Mouse (Mus musculus): Measurements from ENCODE around the gene Plxnb3. TPM values are rescaled to one million over a fixed set of nuclear protein-coding genes. Genes with fewer than 3 reads are reported as not detected.

Gene Plxnb3
- polyA plus RNA-seq, 2 experiments, result 0.14 to 0.26 TPM

DNA sequence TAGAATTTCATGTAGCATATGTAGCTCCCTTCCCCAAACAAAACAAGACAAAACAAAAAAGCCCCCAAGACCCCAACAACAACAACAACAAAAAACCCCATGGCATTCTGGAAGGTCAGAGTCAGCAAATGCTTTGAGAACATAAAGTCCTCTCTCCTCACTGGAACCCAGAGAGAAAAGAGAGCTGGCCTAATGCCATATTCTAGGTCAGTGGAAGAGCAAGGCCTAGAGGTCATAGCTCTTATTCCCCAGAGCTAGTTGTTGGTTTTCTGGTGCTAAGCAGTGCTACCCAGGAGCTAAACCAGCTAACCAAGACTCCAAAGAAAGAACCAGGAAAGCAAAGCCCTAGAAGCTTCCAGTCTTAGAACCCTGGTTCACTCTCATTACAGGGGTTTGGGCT is 28.8 kb downstream of the Plxnb3 start:
- H3K9ac ChIP-seq (replicated peaks), result peak overlapping the region; percentile 85
- H3K27me3 ChIP-seq (ENCODE audit: control insufficient read depth, insufficient read depth, low read length), result no peaks in the 10 kb centered on the region
- H3K4me3 ChIP-seq (ENCODE audit: insufficient read depth in 1 of 2, low read depth in 2 of 2, low read length in 2 of 2), result peak overlapping the region; percentile 77 to 97
- peaks cover 3% of the 10 kb centered on the region; the same call in 1 of the 2 replicates for H3K36me3 ChIP-seq (replicated peaks; ENCODE audit: control insufficient read depth, insufficient read depth, low read depth)
- no peaks in the 10 kb centered on the region for H3K9me3 ChIP-seq (ENCODE audit: control insufficient read depth, low read length)
- ATAC-seq (ENCODE audit: insufficient read depth) (no peak), DNase-seq (ENCODE audit: low read depth in 3 of 3, low spot score in 3 of 3) (no peak)
- peak overlapping the region; percentile 79 for H3K4me2 ChIP-seq (ENCODE audit: low read depth)
- peaks cover 0 to 17% of the 10 kb centered on the region in 2 experiments; a peak in 3 of 4 replicates for H3K4me1 ChIP-seq (replicated peaks; ENCODE audit: control insufficient read depth in 2 of 2, insufficient read depth in 2 of 2, low read length in 1 of 2)
- peak overlapping the region; percentile 88 for H3K27ac ChIP-seq
- TF ChIP-seq EP300 (IDR thresholded peaks at IDR 0.05; ENCODE audit: low read depth) (no peak), CTCF (IDR thresholded peaks at IDR 0.05; ENCODE audit: low read depth) (no peak)

DNA sequence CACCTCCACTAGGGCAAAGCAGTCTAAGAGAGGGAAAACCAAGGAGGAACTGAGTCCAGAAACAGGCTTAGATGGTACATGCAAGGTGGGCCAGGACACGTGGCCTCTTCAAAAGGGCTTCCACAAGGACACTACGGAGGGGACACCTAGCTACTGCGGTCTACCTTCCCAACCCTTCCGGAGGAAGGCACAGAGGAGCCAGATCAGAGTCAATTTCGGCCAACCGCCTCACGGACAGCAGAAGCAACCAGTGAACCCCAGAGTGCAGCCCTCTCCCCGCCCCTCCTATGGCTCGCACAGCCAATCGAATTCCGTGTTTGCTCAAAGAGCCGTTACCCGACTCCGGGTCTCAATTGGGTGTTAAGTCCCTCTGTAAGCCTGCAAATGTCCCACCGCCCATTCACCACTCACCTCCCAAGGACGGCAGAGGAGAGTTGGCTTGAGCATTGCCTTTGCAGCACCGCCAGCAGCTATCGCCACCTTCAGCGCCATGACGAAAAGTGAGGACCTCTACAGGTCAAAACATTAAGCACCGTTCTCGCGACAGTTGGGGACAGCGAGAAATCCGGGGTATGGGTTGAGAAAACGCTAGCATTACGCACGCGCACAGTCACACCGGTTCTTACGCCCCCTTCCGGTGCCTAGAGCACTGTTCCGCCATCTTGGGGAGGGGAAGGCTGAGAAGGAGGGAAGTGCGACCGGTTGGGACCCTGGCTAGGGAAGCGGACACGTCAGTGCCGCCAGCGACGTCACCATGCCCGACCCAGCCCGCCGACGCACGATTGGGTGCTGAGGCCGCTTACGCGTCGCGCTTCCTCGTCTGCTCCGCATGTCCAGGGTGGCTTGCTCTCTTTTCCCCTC is 29.7 kb downstream of the Plxnb3 start, which contains the start of the genes Idh3g and Ssr4:
TSS of gene Idh3g (minus strand) at position 534 of the 861 bp plus-strand sequence.
TSS of gene Ssr4 (plus strand) at position 665 of the 861 bp plus-strand sequence.
- ATAC-seq (ENCODE audit: insufficient read depth), result peak; percentile 91
- H3K27ac ChIP-seq, result peak within 1 kb of the TSS; percentile 88
- DNase-seq (ENCODE audit: low read depth in 3 of 3, low spot score in 3 of 3), result peak; percentile 89 to 93 (median 89)
- peak within 1 kb of the TSS; percentile 79 for H3K4me2 ChIP-seq (ENCODE audit: low read depth)
- H3K4me1 ChIP-seq (replicated peaks; ENCODE audit: control insufficient read depth in 2 of 2, insufficient read depth in 2 of 2, low read length in 1 of 2), result peaks cover 0 to 17% of the 10 kb centered on the region in 2 experiments; a peak in 3 of 4 replicates
- H3K27me3 ChIP-seq (ENCODE audit: control insufficient read depth, insufficient read depth, low read length), result no peaks in the 10 kb centered on the region
- no peaks in the 10 kb centered on the region for H3K36me3 ChIP-seq (replicated peaks; ENCODE audit: control insufficient read depth, insufficient read depth, low read depth)
- H3K9ac ChIP-seq (replicated peaks), result peak within 1 kb of the TSS; percentile 85
- TF ChIP-seq EP300 (IDR thresholded peaks at IDR 0.05; ENCODE audit: low read depth) (peak; percentile 61; the same call in 1 of the 2 replicates), CTCF (IDR thresholded peaks at IDR 0.05; ENCODE audit: low read depth) (peak; percentile 73)
- H3K4me3 ChIP-seq (ENCODE audit: insufficient read depth in 1 of 2, low read depth in 2 of 2, low read length in 2 of 2), result peak within 1 kb of the TSS; percentile 77 to 97
- H3K9me3 ChIP-seq (ENCODE audit: control insufficient read depth, low read length), result no peaks in the 10 kb centered on the region
- 7% methylated on average over 51 of the region's 52 CpGs for WGBS (ENCODE audit: insufficient replicate concordance)

DNA sequence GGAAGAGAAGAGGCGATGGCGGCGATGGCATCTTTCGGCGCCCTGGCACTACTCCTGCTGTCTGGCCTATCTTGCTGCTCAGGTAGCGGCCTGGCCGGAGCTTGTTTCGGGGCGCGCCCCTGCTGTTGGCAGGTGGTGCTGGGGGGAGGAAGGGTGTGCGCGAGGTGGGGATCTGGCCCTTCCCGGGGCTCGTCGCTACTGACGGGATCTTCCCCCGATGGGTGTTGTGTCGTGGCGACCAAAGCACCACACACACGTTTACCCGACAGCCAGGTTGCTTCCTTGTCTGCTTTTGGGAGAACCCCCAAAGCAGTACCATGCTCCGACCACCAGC is 30.3 kb downstream of the Plxnb3 start:
- peak overlapping the region; percentile 77 to 97 for H3K4me3 ChIP-seq (ENCODE audit: insufficient read depth in 1 of 2, low read depth in 2 of 2, low read length in 2 of 2)
- no peaks in the 10 kb centered on the region for H3K9me3 ChIP-seq (ENCODE audit: control insufficient read depth, low read length)
- H3K4me2 ChIP-seq (ENCODE audit: low read depth), result peak overlapping the region; percentile 79
- ATAC-seq (ENCODE audit: insufficient read depth) (peak; percentile 40), DNase-seq (ENCODE audit: low read depth in 3 of 3, low spot score in 3 of 3) (no peak)
- H3K27ac ChIP-seq, result peak overlapping the region; percentile 88
- peaks cover 0 to 17% of the 10 kb centered on the region in 2 experiments; a peak in 3 of 4 replicates for H3K4me1 ChIP-seq (replicated peaks; ENCODE audit: control insufficient read depth in 2 of 2, insufficient read depth in 2 of 2, low read length in 1 of 2)
- 2% methylated on average over 22 of the region's 22 CpGs for WGBS (ENCODE audit: insufficient replicate concordance)
- H3K36me3 ChIP-seq (replicated peaks; ENCODE audit: control insufficient read depth, insufficient read depth, low read depth), result no peaks in the 10 kb centered on the region
- no peak for TF ChIP-seq EP300 (IDR thresholded peaks at IDR 0.05; ENCODE audit: low read depth)
- TF ChIP-seq CTCF (IDR thresholded peaks at IDR 0.05; ENCODE audit: low read depth), result no peak
- H3K9ac ChIP-seq (replicated peaks), result peak overlapping the region; percentile 85
- H3K27me3 ChIP-seq (ENCODE audit: control insufficient read depth, insufficient read depth, low read length), result no peaks in the 10 kb centered on the region

DNA sequence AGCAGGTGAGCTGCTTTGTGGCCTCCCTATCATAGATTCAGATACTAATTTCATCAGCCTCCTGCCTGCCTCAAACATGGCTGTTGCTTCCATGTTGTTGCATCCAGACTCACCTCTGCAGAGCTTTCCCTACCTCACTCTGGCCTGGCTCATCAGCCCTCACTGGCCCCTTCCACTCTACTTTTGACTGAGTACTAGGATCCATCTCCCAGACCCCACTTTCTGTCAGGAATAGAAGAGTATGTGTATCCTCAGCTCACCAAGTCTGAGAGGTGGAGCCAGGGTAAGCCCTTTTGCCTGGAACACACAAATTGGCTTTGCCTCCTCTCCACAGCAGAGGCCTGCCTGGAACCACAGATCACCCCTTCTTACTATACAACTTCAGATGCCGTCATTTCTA is 31.6 kb downstream of the Plxnb3 start:
- WGBS (ENCODE audit: insufficient replicate concordance), result 67% methylated on average over 1 of the region's 1 CpGs
- Histone ChIP-seq H3K4me3 (ENCODE audit: insufficient read depth in 1 of 2, low read depth in 2 of 2, low read length in 2 of 2) (peak overlapping the region; percentile 77 to 97), H3K9me3 (ENCODE audit: control insufficient read depth, low read length) (no peaks in the 10 kb centered on the region), H3K4me1 (replicated peaks; ENCODE audit: control insufficient read depth in 2 of 2, insufficient read depth in 2 of 2, low read length in 1 of 2) (peaks cover 0 to 17% of the 10 kb centered on the region in 2 experiments; a peak in 3 of 4 replicates), H3K9ac (replicated peaks) (peak overlapping the region; percentile 85; the same call in 1 of the 2 replicates), H3K36me3 (replicated peaks; ENCODE audit: control insufficient read depth, insufficient read depth, low read depth) (no peaks in the 10 kb centered on the region), H3K4me2 (ENCODE audit: low read depth) (peak overlapping the region; percentile 79), H3K27me3 (ENCODE audit: control insufficient read depth, insufficient read depth, low read length) (no peaks in the 10 kb centered on the region), H3K27ac (no peak overlapping the region)
- DNase-seq (ENCODE audit: low read depth in 3 of 3, low spot score in 3 of 3) (no peak), ATAC-seq (ENCODE audit: insufficient read depth) (no peak)
- TF ChIP-seq EP300 (IDR thresholded peaks at IDR 0.05; ENCODE audit: low read depth) (no peak), CTCF (IDR thresholded peaks at IDR 0.05; ENCODE audit: low read depth) (no peak)

DNA sequence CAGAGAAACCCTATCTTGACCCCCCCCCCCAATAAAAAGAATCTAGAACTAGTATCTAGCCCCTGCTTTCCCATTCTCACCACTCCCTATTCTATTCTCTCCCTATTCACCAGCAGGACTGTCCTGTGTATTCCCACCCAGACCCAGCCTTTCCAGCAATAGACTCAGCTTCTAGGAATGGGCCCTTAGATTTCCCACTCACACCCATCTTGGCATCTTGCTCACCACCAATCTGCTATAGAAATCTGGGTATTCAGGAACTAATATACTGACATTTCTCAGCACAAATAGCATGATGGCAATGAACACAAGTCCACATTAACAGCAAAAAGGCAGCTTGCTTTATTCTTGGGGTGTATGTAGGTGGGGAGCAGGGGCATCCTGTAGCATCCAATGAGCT is 36.1 kb downstream of the Plxnb3 start:
- Histone ChIP-seq H3K36me3 (replicated peaks; ENCODE audit: control insufficient read depth, insufficient read depth, low read depth) (no peaks in the 10 kb centered on the region), H3K4me3 (ENCODE audit: insufficient read depth in 1 of 2, low read depth in 2 of 2, low read length in 2 of 2) (no peak overlapping the region), H3K27ac (no peak overlapping the region), H3K4me2 (ENCODE audit: low read depth) (no peak overlapping the region), H3K4me1 (replicated peaks; ENCODE audit: control insufficient read depth in 2 of 2, insufficient read depth in 2 of 2, low read length in 1 of 2) (peaks cover 0 to 7% of the 10 kb centered on the region in 2 experiments; a peak in 1 of 4 replicates), H3K9ac (replicated peaks) (no peak overlapping the region), H3K27me3 (ENCODE audit: control insufficient read depth, insufficient read depth, low read length) (no peaks in the 10 kb centered on the region), H3K9me3 (ENCODE audit: control insufficient read depth, low read length) (no peaks in the 10 kb centered on the region)
- no peak for TF ChIP-seq EP300 (IDR thresholded peaks at IDR 0.05; ENCODE audit: low read depth)
- no peak for TF ChIP-seq CTCF (IDR thresholded peaks at IDR 0.05; ENCODE audit: low read depth)
- ATAC-seq (ENCODE audit: insufficient read depth), result no peak
- DNase-seq (ENCODE audit: low read depth in 3 of 3, low spot score in 3 of 3), result no peak
